Mouse (Mus musculus): Measurements from ENCODE around the gene Rreb1.

The Rreb1 gene

DNA sequence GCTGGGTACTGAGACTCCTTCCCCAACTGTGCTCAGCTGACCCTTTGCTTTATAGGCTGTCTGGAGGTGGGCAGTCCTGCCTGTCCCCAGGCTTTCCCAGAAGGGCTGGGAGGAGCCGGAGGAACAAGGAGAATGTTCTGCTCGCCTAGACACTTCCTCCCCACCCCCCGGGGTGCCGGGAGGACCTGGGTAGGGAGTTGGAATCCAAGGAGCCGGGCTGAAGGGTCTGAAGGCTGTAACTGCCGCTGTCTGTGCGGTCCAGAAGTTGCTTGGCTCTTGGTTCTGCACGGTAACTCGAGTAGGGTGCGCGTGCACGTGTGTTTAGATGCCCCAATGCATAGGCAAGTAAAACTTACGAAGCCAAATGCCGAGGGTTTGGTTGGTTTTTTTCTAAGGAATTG is 75.8 kb downstream of the Rreb1 start:
- no peak for DNase-seq (ENCODE audit: low read depth, low spot score)

DNA sequence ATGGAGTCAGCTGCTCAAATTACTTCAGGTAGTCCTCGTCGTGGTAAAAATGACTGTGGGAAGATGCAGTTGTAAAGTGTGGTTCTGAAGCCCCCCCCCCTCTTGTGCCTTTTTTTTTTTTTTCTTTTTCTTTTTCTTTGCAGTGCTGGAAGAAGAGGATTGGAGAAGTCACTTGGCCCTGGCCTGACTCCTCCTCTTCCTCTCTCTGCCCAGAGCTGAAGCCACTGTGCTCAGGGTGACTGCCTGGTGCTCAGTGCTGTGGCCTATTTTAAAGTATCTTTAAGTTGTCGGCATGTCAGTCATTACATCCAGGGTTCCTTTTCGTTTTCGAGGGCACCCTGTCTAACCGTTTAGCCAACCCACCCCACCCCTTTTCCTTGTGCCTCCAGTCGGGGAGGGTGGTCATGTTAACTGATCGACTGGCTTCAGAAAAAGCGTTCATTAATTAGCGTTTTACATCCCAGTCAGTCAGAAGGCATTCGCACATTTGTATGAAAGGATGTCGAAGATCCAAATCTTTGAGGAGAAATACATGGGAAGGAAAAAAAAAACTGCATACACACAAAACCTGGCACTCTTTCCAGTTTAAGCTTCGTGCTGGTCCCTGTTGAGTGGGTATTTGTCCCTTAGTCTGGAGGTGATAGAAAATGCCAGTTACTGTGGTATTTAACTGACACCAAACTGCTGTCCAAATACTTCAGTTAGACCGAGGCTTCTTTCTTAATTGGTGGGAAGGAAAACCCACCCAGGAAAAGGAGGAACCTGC is 76.4 kb downstream of the Rreb1 start:
- no peak for DNase-seq (ENCODE audit: low read depth, low spot score)

DNA sequence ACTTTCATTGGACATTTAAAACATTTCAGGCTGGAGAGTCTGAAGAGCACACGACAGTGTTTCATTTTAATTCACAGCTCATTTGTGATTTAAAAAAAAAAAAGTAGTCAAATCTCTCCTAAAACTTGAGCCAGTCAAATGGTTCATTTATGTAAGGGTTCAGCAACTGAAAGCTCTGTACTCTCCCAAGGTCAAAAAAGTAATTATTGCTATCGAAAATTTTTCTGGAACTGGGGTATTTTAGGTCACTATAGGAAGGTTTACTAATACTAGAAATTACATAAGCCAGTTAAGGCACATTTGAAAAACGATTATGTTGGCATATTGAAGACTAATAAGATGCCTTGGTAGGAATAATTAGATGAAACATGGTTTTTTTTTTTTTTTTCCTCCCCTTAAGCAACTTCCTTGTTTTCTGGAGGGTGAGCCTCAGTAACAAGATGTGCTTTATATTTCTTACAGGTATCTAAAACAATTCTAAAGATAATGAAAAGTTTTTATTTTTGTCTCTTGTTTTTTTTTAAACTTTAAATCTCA is 77.1 kb downstream of the Rreb1 start:
- DNase-seq (ENCODE audit: low read depth, low spot score), result no peak

DNA sequence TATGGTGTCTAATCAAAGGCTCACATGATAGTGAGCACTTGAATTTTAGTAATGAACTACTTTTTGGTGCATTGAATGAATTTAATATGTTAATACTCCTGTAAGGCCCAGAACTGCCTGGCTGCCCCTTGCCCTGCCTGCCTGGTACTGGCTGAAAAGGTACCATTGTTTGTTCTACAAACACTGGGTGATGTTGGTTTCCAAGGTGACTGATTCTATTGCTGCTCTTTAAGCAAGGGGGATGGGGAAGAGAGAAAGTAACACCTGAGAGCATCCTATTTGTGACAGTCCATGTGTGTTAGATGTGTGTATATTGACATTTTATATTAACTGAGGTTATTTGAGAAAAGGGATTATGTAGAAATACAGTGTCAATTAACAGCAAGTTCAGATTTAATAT is 77.6 kb downstream of the Rreb1 start:
- no peak for DNase-seq (ENCODE audit: low read depth, low spot score)

DNA sequence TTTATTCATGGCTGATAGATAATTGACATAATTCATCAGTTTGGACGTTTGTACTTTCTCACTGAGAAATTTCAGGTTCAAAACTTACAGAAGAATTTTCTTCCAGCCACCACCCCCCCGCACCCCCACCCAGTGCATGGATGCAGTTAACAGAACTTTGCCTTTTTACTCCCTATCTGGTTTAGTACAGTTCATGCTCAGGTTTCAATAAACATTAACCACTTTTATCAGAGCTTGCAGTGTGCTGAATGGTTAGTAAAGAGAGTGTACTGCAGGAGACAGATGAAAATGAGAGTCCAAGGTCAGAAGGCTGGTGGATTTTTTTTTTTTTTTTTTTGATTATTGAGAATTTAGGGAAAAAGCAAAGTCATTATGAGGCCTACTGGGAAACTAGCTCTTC is 78.3 kb downstream of the Rreb1 start:
- no peak for DNase-seq (ENCODE audit: low read depth, low spot score)

DNA sequence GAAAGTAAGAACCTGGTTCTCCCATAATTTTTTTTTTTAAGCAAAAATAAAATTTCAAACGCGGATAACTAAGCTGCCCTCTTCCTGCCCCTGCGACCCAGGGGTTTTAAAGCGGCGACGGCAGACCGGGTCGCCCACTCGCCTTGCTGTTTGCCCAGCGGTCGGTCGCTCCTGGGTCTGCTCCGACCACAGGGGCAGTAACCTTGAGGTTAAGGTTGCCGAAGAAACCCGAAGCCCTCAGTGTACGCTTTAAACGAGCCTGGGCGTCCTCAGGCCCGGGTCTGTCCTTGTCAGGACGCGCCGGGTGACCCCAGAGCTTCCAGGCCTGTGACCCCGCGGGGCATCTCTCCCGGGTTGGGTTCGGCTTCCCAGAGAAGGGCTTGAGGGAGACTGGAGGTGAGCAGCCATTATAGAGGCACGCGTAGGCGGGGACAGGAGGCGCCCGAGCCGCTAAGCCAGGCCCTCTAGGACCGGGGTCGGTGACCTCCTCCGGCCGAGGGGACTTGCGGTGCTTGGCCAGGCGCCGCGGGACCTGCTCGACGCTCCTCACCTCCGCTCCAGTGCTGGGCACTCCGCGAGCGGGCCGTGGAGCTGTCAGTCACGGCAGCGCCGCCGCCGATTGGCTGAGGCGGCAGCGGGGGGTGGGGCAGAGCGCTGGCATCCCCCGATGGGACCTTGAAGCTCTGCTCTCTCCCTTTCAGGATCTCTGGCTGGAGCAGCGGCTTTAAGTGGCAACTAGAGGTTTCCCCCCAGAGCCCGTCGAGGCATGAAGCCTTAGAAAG is 79.3 kb downstream of the Rreb1 start:
- peak; percentile 66 for DNase-seq (ENCODE audit: low read depth, low spot score)

DNA sequence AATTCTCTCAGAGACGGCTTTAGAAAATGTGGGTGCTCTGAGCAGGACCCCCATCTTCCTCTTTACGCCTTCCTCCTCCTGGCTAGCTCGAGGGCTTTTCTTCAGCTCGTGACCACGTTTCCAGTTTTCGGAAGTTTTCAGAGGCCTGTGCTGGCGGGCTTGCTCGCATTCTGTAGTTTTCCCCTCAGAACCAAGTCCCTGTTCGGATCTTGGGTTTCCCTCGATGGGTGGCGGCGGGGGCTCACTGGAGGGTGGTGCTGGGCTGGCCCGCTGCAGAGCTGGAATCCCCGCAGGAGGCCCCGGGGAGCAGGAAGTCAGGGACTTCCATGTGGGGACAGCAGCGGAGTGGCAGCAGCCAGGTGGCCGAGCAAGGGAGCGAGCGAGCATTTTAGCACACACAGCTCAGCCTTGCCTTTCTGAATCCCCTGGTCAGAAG is 79.9 kb downstream of the Rreb1 start:
- no peak for DNase-seq (ENCODE audit: low read depth, low spot score)

DNA sequence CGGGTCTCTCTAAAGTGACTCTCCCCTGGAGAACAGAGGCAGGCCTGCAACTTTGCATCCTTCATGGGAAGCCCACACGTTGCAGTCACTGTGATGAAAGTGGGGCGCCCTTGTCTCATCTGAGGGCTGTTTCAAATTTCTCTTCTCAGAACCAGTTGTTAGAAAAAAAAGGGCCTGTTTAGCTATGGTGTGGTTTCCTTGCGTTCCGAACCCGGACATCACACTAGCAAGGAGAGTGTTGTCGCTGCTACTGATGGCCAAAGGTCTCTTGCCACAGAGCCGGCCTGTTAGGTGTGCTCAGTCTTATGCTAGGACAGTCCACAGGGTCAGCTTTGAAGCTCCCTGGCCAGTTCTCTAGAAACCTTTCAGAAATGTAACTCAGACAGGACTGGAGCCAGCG is 80.3 kb downstream of the Rreb1 start:
- DNase-seq (ENCODE audit: low read depth, low spot score), result no peak

DNA sequence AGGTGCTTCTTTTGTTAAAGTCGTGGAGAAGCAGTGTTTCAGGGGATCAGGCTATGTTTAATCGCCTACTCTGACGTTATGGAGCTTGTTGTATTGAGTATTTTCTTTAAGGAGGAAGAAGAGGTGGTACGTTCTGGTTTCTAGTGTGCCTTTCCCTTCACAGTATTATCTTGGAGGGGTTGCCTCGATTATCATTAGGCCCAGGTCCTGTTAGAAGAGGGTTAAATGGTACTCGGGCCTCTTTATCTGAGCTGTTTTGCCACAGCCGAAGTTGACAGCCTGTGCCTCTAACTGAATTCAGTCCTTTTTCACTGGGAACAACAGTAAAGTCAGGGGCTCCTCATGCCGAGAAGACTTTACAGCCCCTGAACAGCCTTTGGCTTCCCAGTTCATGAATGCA is 81.6 kb downstream of the Rreb1 start:
- no peak for DNase-seq (ENCODE audit: low read depth, low spot score)

DNA sequence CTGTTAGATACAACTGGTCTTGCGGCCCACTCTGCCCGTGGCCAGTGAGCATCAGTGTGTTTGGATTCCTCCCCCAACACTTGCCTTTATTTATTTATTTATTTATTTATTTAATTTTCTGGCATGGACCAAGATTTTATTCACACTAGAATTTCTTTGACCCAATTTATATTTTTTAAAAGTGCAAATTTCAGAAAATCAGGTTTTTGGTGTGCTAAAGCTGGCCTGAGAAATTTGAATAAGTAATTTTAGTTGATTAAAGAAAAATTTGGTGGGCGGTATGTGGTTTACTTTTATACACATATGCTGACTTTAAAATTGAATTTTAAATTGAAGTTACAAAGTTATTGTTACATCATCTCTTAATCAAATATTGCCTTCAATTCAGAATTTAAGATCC is 82.0 kb downstream of the Rreb1 start:
- no peak for DNase-seq (ENCODE audit: low read depth, low spot score)

DNA sequence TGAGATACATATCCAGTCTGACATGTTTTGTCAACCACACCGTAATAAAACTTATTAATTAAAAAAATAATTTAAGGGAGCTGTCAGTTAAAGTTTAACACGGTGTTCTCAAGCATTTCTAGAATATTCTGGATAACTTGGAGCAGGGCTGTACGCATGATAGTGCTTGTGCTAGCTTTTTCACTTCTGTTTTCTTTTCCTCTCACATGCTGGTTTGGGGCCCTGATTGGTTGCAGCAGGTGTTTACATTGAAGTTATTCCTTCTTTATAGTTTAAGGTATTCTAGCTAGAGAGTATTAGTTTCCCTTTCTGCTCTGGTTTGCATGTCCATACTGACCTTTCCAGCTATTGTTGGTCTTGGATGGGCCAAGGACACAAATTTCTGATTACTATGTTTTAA is 82.6 kb downstream of the Rreb1 start:
- DNase-seq (ENCODE audit: low read depth, low spot score), result no peak

DNA sequence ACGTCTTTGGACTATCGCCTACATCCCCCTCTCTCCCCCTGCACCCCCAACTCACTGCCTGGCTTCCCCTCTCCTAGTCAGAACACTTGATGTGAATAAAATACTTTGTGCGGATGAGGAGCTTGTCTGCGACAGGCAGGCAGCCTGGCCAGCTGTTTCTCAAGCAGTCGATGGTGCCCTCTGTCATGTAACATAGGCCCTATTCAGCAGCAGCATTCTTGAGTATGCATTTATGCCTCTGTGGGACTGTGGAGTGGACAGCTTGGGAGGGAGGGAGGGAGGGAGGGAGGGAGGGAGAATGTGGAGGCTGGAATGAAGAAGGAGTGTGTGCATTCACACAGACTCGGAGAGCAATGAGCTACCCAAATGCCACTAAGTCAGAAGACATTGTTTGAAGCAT is 84.3 kb downstream of the Rreb1 start:
- no peak for DNase-seq (ENCODE audit: low read depth, low spot score)

DNA sequence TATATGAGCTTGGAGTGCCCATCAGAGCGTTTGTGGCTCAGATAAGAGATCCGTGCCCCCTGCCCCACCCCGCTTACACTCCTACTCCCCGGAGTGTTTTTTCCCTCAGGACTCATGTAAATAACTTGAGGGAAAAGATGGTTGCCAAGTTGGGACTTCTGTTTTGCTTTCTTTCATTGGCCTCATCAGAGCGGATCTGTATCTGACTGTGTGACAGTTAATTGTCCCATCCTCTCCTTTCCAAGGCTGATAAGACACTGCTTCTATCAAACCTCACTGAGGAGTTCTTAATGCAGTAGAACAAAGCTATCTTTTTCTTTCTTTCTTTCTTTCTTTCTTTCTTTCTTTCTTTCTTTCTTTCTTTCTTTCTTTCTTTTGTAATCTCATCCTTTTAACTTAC is 85.4 kb downstream of the Rreb1 start:
- DNase-seq (ENCODE audit: low read depth, low spot score), result no peak

DNA sequence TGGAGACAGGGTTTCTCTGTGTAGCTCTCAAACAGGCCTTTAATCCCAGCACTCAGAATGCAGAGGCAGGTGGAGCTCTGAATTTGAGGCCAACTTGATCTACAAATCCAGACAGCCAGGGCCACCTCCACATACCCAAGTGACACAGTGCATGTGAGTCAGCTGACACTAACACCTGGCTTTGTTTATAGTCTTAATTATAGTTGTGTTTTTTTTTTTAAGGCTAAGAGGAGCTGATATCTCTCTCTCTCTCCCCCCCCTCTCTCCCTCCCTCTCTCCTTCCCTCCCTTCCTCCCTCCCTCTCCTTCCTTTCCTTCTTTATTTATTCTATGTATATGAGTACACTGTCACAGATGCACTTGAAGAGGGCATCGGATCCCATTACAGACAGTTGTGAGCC is 86.5 kb downstream of the Rreb1 start:
- no peak for DNase-seq (ENCODE audit: low read depth, low spot score)

DNA sequence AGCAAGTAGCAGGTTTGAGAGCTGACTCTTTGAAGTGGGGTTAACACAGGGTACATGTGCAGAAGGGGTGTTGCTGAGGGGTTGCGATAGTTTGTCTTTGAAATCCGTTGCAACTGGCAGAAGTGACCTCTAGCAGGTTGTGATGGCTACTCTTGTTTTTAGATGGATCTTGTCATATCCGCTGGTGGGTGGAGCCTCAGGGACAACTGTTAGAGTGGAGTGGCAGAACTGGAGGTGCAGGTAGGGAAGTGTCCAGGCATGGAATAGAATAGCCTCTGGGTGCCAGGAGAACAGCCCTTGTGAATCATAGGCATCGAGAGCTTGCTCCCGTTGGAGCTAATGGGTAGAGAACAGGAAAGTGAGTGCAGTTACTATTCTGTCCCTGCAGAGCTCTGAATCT is 88.1 kb downstream of the Rreb1 start:
- DNase-seq (ENCODE audit: low read depth, low spot score), result no peak

DNA sequence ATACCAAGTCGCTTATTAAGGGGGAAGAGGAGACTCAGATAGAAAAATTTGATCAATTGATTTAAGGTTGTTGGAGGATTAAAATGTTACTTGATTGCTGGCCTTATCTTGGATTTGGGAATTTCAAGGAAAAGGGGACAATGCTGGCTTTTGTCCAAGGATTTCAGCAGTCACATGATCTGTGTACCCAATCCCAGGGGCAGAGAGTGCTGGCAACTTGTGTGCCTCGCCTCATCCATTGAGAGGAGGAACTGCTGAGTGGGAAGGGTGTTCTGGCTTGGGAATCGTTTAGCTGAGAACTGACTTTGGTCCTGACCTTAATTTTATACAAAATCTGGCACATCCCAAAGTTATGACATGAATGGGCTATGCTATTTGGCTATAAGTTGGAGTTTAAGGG is 88.6 kb downstream of the Rreb1 start:
- no peak for DNase-seq (ENCODE audit: low read depth, low spot score)

DNA sequence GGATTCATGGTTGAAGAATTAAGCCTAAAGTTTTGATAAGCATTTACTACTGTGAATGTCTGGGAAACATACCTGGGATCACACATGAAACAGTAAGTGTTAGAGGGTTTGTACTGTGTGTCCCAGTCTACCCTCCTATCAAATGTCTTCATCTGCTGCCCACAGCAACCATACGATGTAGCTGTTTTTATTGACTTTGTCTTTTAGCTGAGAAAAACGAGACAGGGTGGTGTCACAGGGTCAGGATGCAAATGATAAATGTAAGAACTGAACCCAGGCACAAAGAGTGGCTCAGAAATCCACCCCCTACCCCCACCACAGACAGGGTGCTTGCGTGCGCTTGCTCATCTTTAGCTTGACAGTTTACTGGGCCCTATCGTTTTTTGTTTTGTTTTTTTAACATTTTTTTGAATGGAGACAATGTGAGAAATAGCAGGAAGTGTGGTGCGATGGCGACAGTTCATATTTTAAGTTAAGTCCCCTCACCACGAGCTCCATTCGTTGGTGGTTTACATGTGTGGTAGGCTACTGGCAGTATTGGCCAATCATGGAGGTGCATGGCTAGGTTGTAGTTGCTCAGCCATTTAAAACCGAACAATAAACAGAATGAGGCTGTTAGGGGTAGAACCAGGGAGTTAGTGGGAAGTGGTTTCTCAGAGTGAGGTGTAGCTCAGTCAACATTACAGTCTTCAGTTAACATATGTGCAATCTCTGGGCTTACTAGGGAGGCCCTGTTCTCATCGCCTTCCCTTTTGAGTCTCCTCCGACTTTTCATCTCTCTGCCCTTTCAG is 92.1 kb downstream of the Rreb1 start:
- DNase-seq (ENCODE audit: low read depth, low spot score), result no peak

DNA sequence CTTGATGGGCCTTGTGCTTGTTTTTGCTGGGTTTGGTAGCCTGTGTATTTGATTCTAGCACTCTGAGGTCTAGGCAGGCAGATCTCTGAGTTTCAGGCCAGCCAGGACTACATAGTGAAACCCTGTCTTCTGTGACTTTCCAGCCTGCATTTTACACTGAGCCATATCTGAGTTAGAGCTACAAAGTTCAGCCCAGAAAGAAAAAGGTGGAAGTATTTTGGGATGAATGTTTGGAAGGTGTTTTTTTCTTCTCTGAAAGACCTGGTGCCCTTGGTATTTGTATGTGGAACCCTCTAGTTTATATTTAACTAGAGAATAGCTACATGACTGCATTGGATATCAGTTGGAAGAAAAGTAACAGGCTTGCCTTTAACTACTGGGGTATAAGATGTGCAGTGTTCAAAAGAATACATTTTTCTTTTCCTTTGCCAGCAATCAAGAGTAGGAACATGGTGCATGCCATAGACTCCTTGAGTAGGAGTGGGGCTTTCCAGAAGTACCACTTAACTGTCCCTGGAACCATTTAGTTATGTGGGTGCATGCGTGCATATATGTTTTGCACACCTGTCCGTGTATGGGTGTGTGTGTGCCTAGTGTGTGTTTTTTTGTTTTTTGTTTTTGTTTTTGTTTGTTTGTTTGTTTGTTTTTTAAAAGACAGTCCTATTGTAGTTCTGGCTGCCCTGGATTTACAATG is 94.1 kb downstream of the Rreb1 start:
- DNase-seq (ENCODE audit: low read depth, low spot score), result no peak

DNA sequence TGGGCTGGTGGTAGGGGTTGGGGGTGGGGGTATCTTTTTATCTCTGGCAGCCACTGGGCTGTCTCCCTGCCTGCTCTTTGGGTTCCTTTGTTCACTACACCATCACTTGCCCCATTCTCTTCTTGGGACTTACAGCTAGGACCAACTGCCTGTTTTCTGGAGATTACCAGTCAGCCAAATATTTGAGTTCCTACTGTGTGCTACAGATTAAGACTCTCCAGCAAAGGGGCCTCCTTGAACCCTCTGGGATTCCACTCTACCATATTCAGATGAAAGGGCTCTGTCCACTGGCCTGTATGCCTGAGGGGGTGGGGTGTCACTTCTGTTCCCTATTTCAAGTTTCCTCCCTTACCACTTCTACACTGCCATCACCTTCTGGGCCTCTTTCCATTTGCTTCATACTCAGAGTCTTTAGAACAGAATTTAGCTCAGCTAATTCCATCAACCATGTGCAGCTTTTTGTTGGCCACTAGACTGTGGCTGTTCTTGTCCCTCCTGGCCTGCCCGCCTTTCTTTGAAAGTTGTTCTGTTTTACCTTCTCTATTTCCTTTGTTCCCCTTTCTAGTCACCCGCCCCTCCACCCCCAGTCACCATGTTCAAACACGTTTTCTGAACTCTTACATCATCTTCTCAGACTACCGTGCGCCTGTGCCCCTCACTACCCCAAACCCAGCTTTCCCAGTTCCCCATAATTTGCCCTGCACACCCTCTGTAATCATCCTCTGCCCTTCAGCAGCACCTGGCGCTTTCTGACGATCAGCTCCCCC is 95.1 kb downstream of the Rreb1 start:
- DNase-seq (ENCODE audit: low read depth, low spot score), result no peak

DNA sequence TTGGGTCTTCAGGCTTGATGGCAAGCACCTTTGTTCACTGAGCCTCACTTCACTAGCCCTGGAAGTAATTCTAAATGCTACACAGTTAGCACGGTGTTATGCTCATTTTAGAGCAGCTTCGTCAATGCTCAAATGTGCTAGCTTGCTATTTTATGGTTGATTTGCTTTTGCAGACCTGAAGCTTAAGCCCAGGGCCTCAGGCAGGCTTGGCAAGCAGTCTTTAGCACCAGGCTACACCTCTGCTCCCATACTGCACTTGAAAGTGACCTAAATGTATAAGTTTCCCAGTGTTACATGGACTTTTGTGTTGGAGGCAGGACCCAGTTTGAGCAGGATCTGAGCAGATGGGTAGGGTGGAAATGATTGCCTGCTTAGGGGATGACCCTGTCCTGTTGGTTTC is 97.7 kb downstream of the Rreb1 start:
- DNase-seq (ENCODE audit: low read depth, low spot score), result no peak

DNA sequence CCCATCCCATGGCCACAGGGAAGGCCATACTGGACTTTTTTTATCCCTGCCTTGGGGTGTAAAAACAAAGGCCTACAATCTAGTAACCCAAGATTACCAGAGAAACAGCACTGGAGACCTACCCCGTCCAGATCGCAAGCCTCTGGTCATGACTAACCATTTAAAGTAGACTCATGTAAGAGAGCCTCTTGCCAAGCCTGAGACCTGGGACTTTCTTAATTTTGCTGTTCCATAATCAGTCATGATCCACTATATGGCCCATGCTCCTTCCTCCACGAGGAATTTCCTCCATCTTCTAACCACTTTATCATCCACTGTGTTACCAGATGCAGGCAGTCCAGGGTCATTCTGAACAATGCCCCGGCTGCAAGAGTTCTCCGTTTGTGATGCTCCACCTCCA is 98.2 kb downstream of the Rreb1 start:
- no peak for DNase-seq (ENCODE audit: low read depth, low spot score)
